Mouse (Mus musculus): ENCODE data around the gene Fh1.
A peak's percentile ranks its signal among the peaks of the same experiment; 100 is the strongest.

Gene Fh1

GRCm38 (mm10) chr1:175625257-175625879, at the start of gene Fh1:
Gene Fh1, minus strand, starts transcription at chr1:175625635.
- DNase-seq (ENCODE audit: low read depth, low spot score), result peak; percentile 100

GRCm38 (mm10) chr1:175675116-175675515, 49.7 kb upstream of the Fh1 start:
- peak; percentile 6 for DNase-seq (ENCODE audit: low read depth, low spot score)

GRCm38 (mm10) chr1:175673563-175674325, 48.3 kb upstream of the Fh1 start:
- no peak for DNase-seq (ENCODE audit: low read depth, low spot score)

GRCm38 (mm10) chr1:175671626-175672025, 46.2 kb upstream of the Fh1 start:
- DNase-seq (ENCODE audit: low read depth, low spot score), result peak; percentile 44

- DNase-seq (ENCODE audit: low read depth, low spot score), result no peak
These were observed 44.6 kb upstream of the Fh1 start for GRCm38 (mm10) chr1:175670042-175670441.

- DNase-seq (ENCODE audit: low read depth, low spot score), result no peak
These were observed 44.0 kb upstream of the Fh1 start for GRCm38 (mm10) chr1:175669456-175669855.

- peak; percentile 67 for DNase-seq (ENCODE audit: low read depth, low spot score)
These were observed 43.4 kb upstream of the Fh1 start for GRCm38 (mm10) chr1:175668666-175669405.

GRCm38 (mm10) chr1:175659900-175660299, 34.5 kb upstream of the Fh1 start:
- DNase-seq (ENCODE audit: low read depth, low spot score), result no peak

GRCm38 (mm10) chr1:175648615-175649014, 23.2 kb upstream of the Fh1 start:
- no peak for DNase-seq (ENCODE audit: low read depth, low spot score)

- DNase-seq (ENCODE audit: low read depth, low spot score), result no peak
These were observed 21.5 kb upstream of the Fh1 start for GRCm38 (mm10) chr1:175646952-175647351.

- no peak for DNase-seq (ENCODE audit: low read depth, low spot score)
These were observed 18.2 kb upstream of the Fh1 start for GRCm38 (mm10) chr1:175643496-175644265.

- no peak for DNase-seq (ENCODE audit: low read depth, low spot score)
These were observed 15.2 kb upstream of the Fh1 start for GRCm38 (mm10) chr1:175640435-175641150.

GRCm38 (mm10) chr1:175639072-175639471, 13.6 kb upstream of the Fh1 start:
- DNase-seq (ENCODE audit: low read depth, low spot score), result no peak

GRCm38 (mm10) chr1:175637677-175638076, 12.2 kb upstream of the Fh1 start:
- no peak for DNase-seq (ENCODE audit: low read depth, low spot score)

GRCm38 (mm10) chr1:175632470-175632869, 7.0 kb upstream of the Fh1 start:
- no peak for DNase-seq (ENCODE audit: low read depth, low spot score)

GRCm38 (mm10) chr1:175631721-175632221, 6.3 kb upstream of the Fh1 start:
- no peak for DNase-seq (ENCODE audit: low read depth, low spot score)

GRCm38 (mm10) chr1:175631080-175631479, 5.6 kb upstream of the Fh1 start:
- DNase-seq (ENCODE audit: low read depth, low spot score), result no peak

- DNase-seq (ENCODE audit: low read depth, low spot score), result no peak
These were observed 4.9 kb upstream of the Fh1 start for GRCm38 (mm10) chr1:175630345-175630744.

- DNase-seq (ENCODE audit: low read depth, low spot score), result no peak
These were observed 3.8 kb upstream of the Fh1 start for GRCm38 (mm10) chr1:175629248-175629647.

- DNase-seq (ENCODE audit: low read depth, low spot score), result peak; percentile 74
These were observed 706 bp upstream of the Fh1 start for GRCm38 (mm10) chr1:175625990-175626692.

Measured in brain, adult 2 months (tissue).